Mouse (Mus musculus): Measurements from ENCODE around the gene Zfp940. TPM values are rescaled to one million over a fixed set of nuclear protein-coding genes. Genes with fewer than 3 reads are reported as not detected.

The Zfp940 gene
- total and polyA plus RNA-seq, 3 experiments: 10.9 to 16.5 (median 13.3) TPM

GRCm38 (mm10) chr7:29859532-29860517, 6.4 kb upstream of the Zfp940 start, which contains the start of gene Zfp420 (continued):
- peak; percentile 69 for TF ChIP-seq ELF1 (IDR thresholded peaks at IDR 0.05; ENCODE audit: low read depth, low read length)

- no peak for DNase-seq (ENCODE audit: extremely low read depth)
- in situ Hi-C loops (cut with MboI; ENCODE audit: low pct_ligation_motif_present, low pct_unique_long_range_greater_than_20kb, low sequenced_read_pairs): no loop called here
- Histone ChIP-seq H3K4me2 (ENCODE audit: insufficient read depth, low read depth, poor library complexity, severe bottlenecking) (peak overlapping the region; percentile 89), H3K36me3 (replicated peaks in 1 of 2; ENCODE audit: control insufficient read depth in 1 of 2, insufficient read depth in 1 of 2, low read length in 1 of 2) (peaks cover 7 to 36% of the 10 kb centered on the region in 2 experiments), H3K4me1 (ENCODE audit: control insufficient read depth in 1 of 2, insufficient read depth in 2 of 2) (peaks cover 0 to 5% of the 10 kb centered on the region in 2 experiments; a peak in 1 of 4 replicates), H3K27ac (ENCODE audit: insufficient read depth, low read depth) (no peak overlapping the region), H3K9me3 (replicated peaks; ENCODE audit: low read length) (peaks cover 7% of the 10 kb centered on the region), H3K4me3 (replicated peaks in 1 of 3; ENCODE audit: low read depth in 2 of 3, low read length in 2 of 3, poor library complexity in 1 of 3) (peak overlapping the region; percentile 69 to 93 (median 84)), H3K79me2 (replicated peaks; ENCODE audit: control insufficient read depth, extremely low read depth, insufficient read depth, poor library complexity, severe bottlenecking) (peaks cover 15% of the 10 kb centered on the region), H3K27me3 (replicated peaks) (no peaks in the 10 kb centered on the region), H3K9ac (ENCODE audit: insufficient read depth, low read depth) (peak overlapping the region; percentile 39; the same call in 1 of the 2 replicates)
- no peak for TF ChIP-seq ZKSCAN1 (IDR thresholded peaks at IDR 0.05; ENCODE audit: borderline replicate concordance, low read depth, low read length)
- TF ChIP-seq TBP (conservative IDR thresholded peaks at IDR 0.05; ENCODE audit: low read depth, low read length): no peak
- no peak for TF ChIP-seq SMC3 (IDR thresholded peaks at IDR 0.05; ENCODE audit: low read depth, low read length)
- no peak for TF ChIP-seq GABPA (IDR thresholded peaks at IDR 0.05; ENCODE audit: insufficient replicate concordance, low read depth, low read length)
- TF ChIP-seq HCFC1 (IDR thresholded peaks at IDR 0.05; ENCODE audit: low read depth, low read length): no peak
- TF ChIP-seq RCOR1 (conservative IDR thresholded peaks at IDR 0.05; ENCODE audit: low read depth, low read length): no peak
- dilution Hi-C loops (cut with MboI; ENCODE audit: extremely low pct_ligation_motif_present, extremely low pct_unique_long_range_greater_than_20kb, low sequenced_read_pairs): no loop called here
These were observed 644 bp downstream of the Zfp940 start for GRCm38 (mm10) chr7:29852831-29853218.

- H3K79me2 ChIP-seq (replicated peaks; ENCODE audit: control insufficient read depth, extremely low read depth, insufficient read depth, poor library complexity, severe bottlenecking): no peaks in the 10 kb centered on the region
- peaks cover 39 to 74% of the 10 kb centered on the region in 2 experiments for H3K36me3 ChIP-seq (replicated peaks in 1 of 2; ENCODE audit: control insufficient read depth in 1 of 2, insufficient read depth in 1 of 2, low read length in 1 of 2)
- H3K27me3 ChIP-seq (replicated peaks): no peaks in the 10 kb centered on the region
- H3K4me1 ChIP-seq (ENCODE audit: control insufficient read depth in 1 of 2, insufficient read depth in 2 of 2): no peaks in the 10 kb centered on the region
- DNase-seq (ENCODE audit: extremely low read depth): no peak
- no peak for TF ChIP-seq E2F4 (IDR thresholded peaks at IDR 0.05; ENCODE audit: insufficient replicate concordance, low read depth, low read length)
- no peak for TF ChIP-seq JUND (conservative IDR thresholded peaks at IDR 0.05; ENCODE audit: low read depth, low read length)
- TF ChIP-seq SIN3A (IDR thresholded peaks at IDR 0.05; ENCODE audit: low read length): no peak
- TF ChIP-seq ZMIZ1 (IDR thresholded peaks at IDR 0.05; ENCODE audit: low read depth, low read length): no peak
- no peak overlapping the region for H3K9ac ChIP-seq (ENCODE audit: insufficient read depth, low read depth)
- H3K27ac ChIP-seq (ENCODE audit: insufficient read depth, low read depth): no peak overlapping the region
- no peak overlapping the region for H3K4me2 ChIP-seq (ENCODE audit: insufficient read depth, low read depth, poor library complexity, severe bottlenecking)
- dilution Hi-C loops (cut with MboI; ENCODE audit: extremely low pct_ligation_motif_present, extremely low pct_unique_long_range_greater_than_20kb, low sequenced_read_pairs) (no loop called here), in situ Hi-C loops (cut with MboI; ENCODE audit: low pct_ligation_motif_present, low pct_unique_long_range_greater_than_20kb, low sequenced_read_pairs) (no loop called here)
- H3K4me3 ChIP-seq (replicated peaks in 1 of 3; ENCODE audit: low read depth in 2 of 3, low read length in 2 of 3, poor library complexity in 1 of 3): no peak overlapping the region
- no peaks in the 10 kb centered on the region for H3K9me3 ChIP-seq (replicated peaks; ENCODE audit: low read length)
These were observed 8.9 kb downstream of the Zfp940 start for GRCm38 (mm10) chr7:29844616-29845015.
